Mouse (Mus musculus) thymus, adult 2 months (tissue): ENCODE data around the gene Camk2d.

ENCODE experiments used
- CTCF ChIP-seq: fragments of 200-500 bp; IDR thresholded peaks from 2 replicates; pipeline ENCODE4 v1.5.1; 2012; ENCODE audit warnings: mild to moderate bottlenecking, control low read depth, low read length, moderate library complexity, borderline replicate concordance; ENCODE audit not compliant: control insufficient read depth, poor library complexity, insufficient read depth; ENCODE audit errors: extremely low read depth
- POLR2A ChIP-seq: fragments of 200-500 bp; IDR thresholded peaks from 2 replicates; pipeline ENCODE4 v1.6.1; 2012; ENCODE audit warnings: mild to moderate bottlenecking, low read length, control low read depth, moderate library complexity; ENCODE audit not compliant: control insufficient read depth, poor library complexity, insufficient read depth; ENCODE audit errors: extremely low read depth

DNA sequence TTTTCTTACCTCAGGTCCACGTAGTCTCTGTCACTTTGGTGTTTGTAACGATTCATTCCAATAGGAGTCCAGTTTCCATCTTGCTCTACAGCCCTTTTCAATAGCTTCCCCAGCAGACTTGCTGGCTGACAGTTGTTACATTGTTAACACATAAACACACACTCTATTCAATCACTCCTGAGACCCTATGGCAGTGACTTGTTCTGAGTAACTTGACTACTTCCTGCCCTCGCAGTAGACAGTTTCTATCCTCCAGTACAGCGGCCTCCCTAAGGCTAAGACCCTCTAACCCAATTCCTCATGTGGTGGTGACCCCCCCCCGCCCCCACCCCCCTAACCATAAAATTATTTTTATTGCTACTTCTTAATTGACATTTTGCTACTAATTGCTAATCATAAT lies 13.2 kb downstream of the Camk2d start:
- TF ChIP-seq CTCF (no peak), POLR2A (no peak)
